Mouse (Mus musculus): ENCODE measurements at regions not wholly inside any gene's neighbourhood (a gene's known extent, or its start where the extent isn't known, plus 50 kb on each side); places are given as distances from the start of the nearest gene placed in this dataset.
A peak's percentile ranks its signal among the peaks of the same experiment; 100 is the strongest.

GRCm38 (mm10) chr8:38723254-38723653 is 1729.8 kb downstream of the AI429214 start:
- DNase-seq (ENCODE audit: low read depth): no peak

GRCm38 (mm10) chr8:38725257-38725656 is 1731.9 kb downstream of the AI429214 start:
- DNase-seq (ENCODE audit: low read depth): no peak

DNA sequence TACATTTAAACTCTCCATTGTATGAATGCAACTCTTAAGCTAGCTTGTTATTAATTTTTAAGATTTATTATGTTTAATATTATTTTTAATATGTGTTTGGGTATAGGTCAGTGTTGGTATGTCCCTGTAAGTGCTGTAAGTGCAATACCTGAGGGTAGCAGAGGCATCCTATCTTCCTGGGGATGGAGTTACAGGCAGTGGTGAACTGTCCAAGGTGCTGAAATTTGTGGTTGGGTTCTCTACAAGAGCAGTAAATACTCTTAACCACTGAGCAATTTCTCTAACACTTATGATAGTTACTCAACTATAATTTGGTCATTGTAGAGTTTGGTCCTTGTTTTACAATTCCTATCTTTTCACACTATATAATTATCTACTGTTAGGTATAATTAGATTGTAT is 1753.7 kb downstream of the AI429214 start:
- DNase-seq (ENCODE audit: low read depth): peak; percentile 1

DNA sequence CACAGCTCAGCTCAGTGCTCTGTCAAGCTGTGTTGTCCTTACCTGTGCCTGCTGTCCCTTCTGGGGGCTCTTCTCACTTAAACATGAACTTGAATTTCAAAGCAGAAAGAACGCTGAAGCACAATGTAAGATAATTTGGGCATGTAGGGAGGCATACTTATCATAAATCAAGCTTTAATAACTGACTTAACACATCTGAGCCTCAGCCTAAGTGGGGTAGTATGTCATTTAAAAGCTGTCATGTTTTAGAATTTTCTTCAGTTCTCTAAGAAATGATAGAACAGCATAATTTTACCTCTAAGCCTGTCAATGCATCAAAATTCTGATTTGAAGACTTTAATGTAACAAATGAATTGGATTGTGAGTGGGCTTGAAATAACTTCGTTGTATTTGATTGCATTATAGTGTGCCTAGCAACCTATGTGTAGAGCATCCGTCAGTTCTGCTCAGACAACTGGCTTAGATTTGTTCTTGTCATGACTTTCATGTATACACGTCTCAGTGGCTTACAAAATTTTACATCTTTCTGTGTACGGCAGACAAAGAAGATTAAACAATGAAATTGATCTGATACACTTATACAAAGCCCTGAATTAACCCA is 1773.3 kb downstream of the AI429214 start:
- no peak for DNase-seq (ENCODE audit: low read depth)

DNA sequence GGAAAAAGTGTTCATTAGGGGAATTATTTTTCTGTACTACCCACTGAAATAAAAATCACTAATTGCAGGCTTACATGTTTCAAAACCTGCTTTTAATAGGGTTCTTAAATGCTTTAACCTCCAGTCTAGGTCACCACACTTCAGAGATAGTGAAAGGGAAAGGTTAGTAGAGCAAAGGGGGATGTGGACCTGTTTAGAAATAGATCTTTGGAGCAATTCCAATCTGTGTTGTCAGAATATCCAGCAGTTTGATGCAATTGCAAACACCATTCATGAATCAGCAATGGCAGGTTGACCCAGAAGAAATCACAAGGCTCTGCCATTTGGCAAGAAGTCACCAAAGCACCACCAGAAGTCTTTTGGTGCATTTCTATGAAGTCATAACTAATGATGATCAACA is 1819.1 kb downstream of the AI429214 start:
- no peak for DNase-seq (ENCODE audit: low read depth)

GRCm38 (mm10) chr8:38818163-38818562 is 1824.8 kb downstream of the AI429214 start:
- DNase-seq (ENCODE audit: low read depth): peak; percentile 25

- no peak for DNase-seq (ENCODE audit: low read depth)
These were observed 1813.4 kb upstream of the Adam24 start for GRCm38 (mm10) chr8:38861436-38861835.

- no peak for DNase-seq (ENCODE audit: low read depth)
These were observed 1807.5 kb upstream of the Adam24 start for GRCm38 (mm10) chr8:38867370-38867769.

Data from c-Kit-positive CD71-negative TER-119-negative erythroid progenitor cells, embryonic 14.5 days (primary cell).